Mouse (Mus musculus) limb, embryonic 11.5 days (tissue): ENCODE data around the gene Gm42742. TPM values are rescaled to one million over a fixed set of nuclear protein-coding genes. Genes with fewer than 3 reads are reported as not detected.

ENCODE experiments used
- ATAC-seq: fragments of 200-750 bp; cut with Nextera tagmentation; 2 replicates; pipeline ENCODE4 v1.8.0; 2017; ENCODE audit warnings: low read depth; ENCODE audit not compliant: insufficient number of reproducible peaks, low FRiP score, low TSS enrichment
- DNase-seq: peaks from one replicate; pipeline ENCODE4 v3.0.0-alpha.2; 2015; ENCODE audit warnings: low spot score
- H3K27ac ChIP-seq: fragments of 300-500 bp; sonication (generic); replicated peaks from 2 replicates; pipeline ENCODE4 v1.5.1; 2014; ENCODE audit warnings: low read depth, mild to moderate bottlenecking, low read length
- H3K27me3 ChIP-seq: fragments of 300-500 bp; sonication (generic); 2 replicates; pipeline ENCODE4 v1.6.1; 2014; ENCODE audit warnings: mild to moderate bottlenecking, low read length, mixed read lengths; ENCODE audit not compliant: control insufficient read depth, insufficient read depth
- H3K36me3 ChIP-seq: fragments of 300-500 bp; sonication (generic); 2 replicates; pipeline ENCODE4 v1.6.1; 2014; ENCODE audit warnings: mild to moderate bottlenecking, low read length, moderate library complexity, mixed read lengths; ENCODE audit not compliant: control insufficient read depth, insufficient read depth
- H3K4me1 ChIP-seq: fragments of 300-500 bp; sonication (generic); 2 replicates; pipeline ENCODE4 v1.6.1; 2014; ENCODE audit warnings: low read length, mixed read lengths; ENCODE audit not compliant: control insufficient read depth, insufficient read depth
- H3K4me2 ChIP-seq: fragments of 300-500 bp; sonication (generic); 2 replicates; pipeline ENCODE4 v1.6.1; 2014; ENCODE audit warnings: low read depth, mild to moderate bottlenecking, moderate library complexity; ENCODE audit not compliant: severe bottlenecking
- H3K4me3 ChIP-seq: fragments of 300-500 bp; sonication (generic); 2 replicates; pipeline ENCODE4 v1.5.1; 2014; ENCODE audit warnings: low read depth, low read length
- H3K9ac ChIP-seq: fragments of 300-500 bp; sonication (generic); 2 replicates; pipeline ENCODE4 v1.6.1; 2014; ENCODE audit warnings: mild to moderate bottlenecking, low read length
- H3K9me3 ChIP-seq: fragments of 300-500 bp; sonication (generic); 2 replicates; pipeline ENCODE4 v1.6.1; 2016; ENCODE audit warnings: low read length; ENCODE audit not compliant: control insufficient read depth
- WGBS: fragments of 180-500 bp; shearing (Covaris S2); extraction: QIAGEN DNeasy Blood & Tissue Kit; methylation state at CpG from one replicate; pipeline ENCODE4 v1.1.7; 2014; 5-methylcytosine and 5-hydroxymethylcytosine counted together
- polyA plus RNA-seq: library from polyadenylated mRNA; unstranded; fragments of >200 nt; fragmentation: Nextera tagmentation; extraction: Ambion mirVana; gene quantifications from 2 replicates; pipeline ENCODE4 v1.2.1, GENCODE M21; 2014

The Gm42742 gene
- polyA plus RNA-seq, 1 experiment from 2014 or later: 66.8 TPM

DNA sequence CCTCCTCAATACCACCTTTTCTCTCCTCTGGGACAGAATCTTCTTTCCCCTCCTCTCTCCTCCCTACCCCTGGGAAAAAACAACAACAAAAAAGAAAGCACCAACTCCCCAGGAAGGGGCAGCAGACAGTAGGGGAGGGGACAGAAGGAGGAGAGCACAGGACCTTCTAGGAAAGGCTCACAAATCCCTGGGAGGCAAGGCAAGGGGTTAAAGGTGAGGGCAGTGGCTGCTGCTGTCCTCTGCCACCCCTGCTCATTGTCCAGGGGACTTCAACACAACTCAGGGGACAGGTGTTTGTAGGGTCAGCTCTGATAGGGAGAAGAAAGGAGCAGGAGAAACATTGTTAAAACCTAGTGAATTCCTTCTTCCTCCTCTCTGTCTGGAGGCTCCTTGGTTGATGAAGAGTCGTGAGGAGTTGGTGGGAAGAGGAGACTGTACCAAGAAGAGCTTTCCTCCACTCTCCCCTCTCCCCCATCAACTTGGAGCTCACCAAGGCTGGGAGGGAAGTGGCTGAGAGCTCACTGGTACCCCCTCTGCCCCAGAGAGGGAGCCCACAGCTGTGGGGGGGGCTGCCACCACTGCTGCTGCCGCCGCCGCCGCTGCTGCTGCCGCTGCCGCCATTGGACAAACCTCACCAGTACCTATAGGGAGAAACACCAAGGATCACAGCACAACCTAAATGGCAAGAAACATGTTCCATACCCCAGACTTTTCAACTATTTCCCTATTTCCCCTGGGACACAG lies 1.8 kb upstream of the Gm42742 start:
- no peaks in the 10 kb centered on the region for H3K9me3 ChIP-seq
- peaks cover 49% of the 10 kb centered on the region for H3K4me1 ChIP-seq
- peak overlapping the region; percentile 17; the same call in 1 of the 2 replicates for H3K9ac ChIP-seq
- H3K36me3 ChIP-seq: peaks cover 22% of the 10 kb centered on the region
- DNase-seq (no peak), ATAC-seq (no peak)
- WGBS: 76% methylated on average over 7 of the region's 7 CpGs
- H3K4me3 ChIP-seq: peak overlapping the region; percentile 97
- H3K4me2 ChIP-seq: peak overlapping the region; percentile 83
- H3K27ac ChIP-seq: no peak overlapping the region; the same call in 1 of the 2 replicates
- no peaks in the 10 kb centered on the region for H3K27me3 ChIP-seq

DNA sequence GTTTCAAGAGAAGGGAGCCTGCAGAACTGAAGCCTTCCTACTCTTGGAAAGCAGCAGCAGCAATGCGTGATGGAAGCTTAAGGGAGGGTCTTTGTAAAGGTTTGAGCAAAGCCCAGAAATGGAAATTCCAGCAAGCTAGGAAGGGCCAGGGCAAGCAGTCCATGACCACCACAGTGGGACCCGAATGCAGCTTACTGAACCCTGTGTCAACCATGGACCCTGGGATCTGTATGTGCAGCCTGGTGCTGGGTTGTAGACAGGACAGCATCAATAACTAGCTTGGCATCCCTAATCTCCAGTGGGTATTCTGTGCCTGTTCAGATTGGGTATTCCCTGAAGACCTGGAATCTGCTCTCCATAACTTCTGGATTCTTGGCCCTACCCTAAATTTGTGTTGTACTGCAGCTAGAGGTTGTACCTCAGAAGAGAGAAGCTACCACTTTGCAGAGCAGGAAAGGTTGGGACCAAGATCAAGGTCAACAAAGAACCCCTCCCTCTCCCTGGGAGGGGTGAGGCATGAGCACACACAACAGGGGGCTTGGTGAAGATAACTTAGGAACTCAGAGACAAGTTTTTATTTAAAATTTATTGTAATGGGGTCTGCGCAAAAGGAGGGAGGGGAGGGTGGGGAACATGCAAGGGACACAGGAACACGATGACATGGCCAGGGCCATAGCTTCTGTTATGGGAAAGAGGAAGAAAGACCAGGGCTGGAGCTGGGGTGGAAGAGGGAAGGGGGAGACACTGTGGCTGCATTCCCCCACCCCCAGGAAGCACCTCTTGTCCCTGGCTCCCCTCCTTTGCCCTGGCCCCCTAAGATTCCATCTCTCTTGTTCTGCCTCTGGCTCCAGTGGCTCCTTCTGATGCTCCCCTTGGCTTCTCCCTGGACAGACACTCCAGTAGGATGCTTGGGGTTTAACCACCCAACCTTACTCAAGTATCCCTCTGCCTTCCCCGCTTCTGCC lies 948 bp upstream of the Gm42742 start:
- no peak for ATAC-seq
- no peak for DNase-seq
- 51% methylated on average over 5 of the region's 5 CpGs for WGBS
- Histone ChIP-seq H3K9me3 (no peaks in the 10 kb centered on the region), H3K4me3 (peak overlapping the region; percentile 46), H3K4me2 (peak overlapping the region; percentile 88), H3K9ac (peak overlapping the region; percentile 73), H3K36me3 (peaks cover 22% of the 10 kb centered on the region), H3K27ac (peak overlapping the region; percentile 72), H3K4me1 (peaks cover 47% of the 10 kb centered on the region), H3K27me3 (no peaks in the 10 kb centered on the region)

DNA sequence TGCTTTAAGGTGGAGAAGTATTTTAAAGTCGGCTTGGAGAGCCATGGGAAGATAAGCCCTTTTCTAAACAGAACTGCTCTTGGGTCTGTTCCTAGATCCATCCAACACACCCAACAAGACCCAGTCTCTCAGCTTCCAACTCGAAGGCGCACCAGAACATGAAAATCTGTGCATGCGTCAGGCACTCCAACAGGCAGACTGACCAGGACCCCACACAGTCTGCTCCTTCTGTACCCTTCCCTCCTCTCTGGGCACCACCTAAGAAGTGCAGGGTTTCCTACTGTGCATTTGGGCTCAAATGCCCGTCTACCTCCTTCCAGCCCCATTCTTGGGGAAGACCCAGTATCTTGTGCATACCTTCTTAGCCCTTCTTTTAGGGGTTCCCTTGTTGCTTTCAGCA lies 406 bp downstream of the Gm42742 start:
- no peaks in the 10 kb centered on the region for H3K27me3 ChIP-seq
- peak overlapping the region; percentile 46 for H3K4me3 ChIP-seq
- peak overlapping the region; percentile 88 for H3K4me2 ChIP-seq
- H3K27ac ChIP-seq: peak overlapping the region; percentile 72; the same call in 1 of the 2 replicates
- WGBS: 53% methylated on average over 5 of the region's 5 CpGs
- ATAC-seq (no peak), DNase-seq (no peak)
- H3K36me3 ChIP-seq: peaks cover 23% of the 10 kb centered on the region
- peak overlapping the region; percentile 73 for H3K9ac ChIP-seq
- no peaks in the 10 kb centered on the region for H3K9me3 ChIP-seq
- H3K4me1 ChIP-seq: peaks cover 52% of the 10 kb centered on the region

DNA sequence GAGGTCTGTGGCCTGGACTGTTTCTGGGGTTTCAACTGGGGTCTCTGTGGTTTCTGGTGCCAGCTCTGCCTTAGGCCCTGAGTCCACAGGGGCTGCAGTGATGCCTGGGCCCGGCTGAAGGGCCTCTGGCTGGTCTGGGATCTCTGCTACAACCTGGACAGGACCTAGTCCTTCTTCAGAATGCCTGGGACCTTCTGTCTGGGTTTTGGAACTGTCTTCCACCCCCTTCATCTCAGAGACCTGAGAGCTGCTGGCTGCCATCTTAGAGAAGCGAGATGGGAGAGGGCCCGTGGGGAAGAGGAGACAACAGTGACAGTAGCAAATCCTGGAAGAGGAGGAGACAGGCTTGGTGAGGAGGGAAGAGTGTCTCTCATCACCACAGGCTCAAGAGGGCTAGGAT lies 866 bp downstream of the Gm42742 start:
- H3K27ac ChIP-seq: peak overlapping the region; percentile 25; the same call in 1 of the 2 replicates
- H3K36me3 ChIP-seq: peaks cover 26% of the 10 kb centered on the region
- 59% methylated on average over 3 of the region's 3 CpGs for WGBS
- peak overlapping the region; percentile 34; the same call in 1 of the 2 replicates for H3K9ac ChIP-seq
- ATAC-seq (no peak), DNase-seq (no peak)
- no peaks in the 10 kb centered on the region for H3K27me3 ChIP-seq
- peak overlapping the region; percentile 46; the same call in 1 of the 2 replicates for H3K4me3 ChIP-seq
- H3K9me3 ChIP-seq: no peaks in the 10 kb centered on the region
- H3K4me1 ChIP-seq: peaks cover 56% of the 10 kb centered on the region
- peak overlapping the region; percentile 88 for H3K4me2 ChIP-seq

DNA sequence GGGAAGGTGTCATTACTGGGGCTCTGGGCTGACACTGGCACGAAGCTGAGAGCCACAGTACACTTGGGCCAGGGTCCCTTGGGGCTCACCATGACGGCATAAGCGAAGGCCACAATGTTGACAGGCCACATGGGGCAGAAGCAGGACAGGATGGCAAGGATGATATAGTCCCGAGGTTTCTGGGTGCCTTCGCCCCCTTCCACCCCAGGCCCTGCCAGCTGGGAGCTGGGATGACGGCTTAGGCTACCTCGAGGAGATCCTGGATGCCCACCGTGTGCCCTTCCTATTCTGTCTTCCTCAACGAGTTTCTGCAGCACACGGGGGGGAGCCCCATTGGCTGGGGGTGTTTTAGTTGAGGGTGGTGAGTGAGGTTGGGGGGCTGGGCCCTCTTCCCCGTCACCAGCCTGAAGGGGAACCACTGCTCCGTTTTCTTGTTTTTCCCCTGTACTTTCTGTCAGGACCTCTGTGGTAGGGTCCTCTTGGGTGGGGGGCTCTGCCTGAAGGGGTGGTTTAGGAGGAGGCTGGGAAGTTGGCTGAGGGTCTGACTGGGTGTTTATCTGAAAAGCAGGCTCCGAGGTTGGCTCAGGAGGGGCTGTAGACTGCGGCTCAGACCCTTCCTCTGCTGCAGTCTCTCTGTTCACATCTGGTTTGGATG lies 1.5 kb downstream of the Gm42742 start:
- Histone ChIP-seq H3K4me2 (peak overlapping the region; percentile 88; the same call in 1 of the 2 replicates), H3K36me3 (peaks cover 26% of the 10 kb centered on the region), H3K4me1 (peaks cover 60% of the 10 kb centered on the region), H3K27ac (no peak overlapping the region), H3K9ac (peak overlapping the region; percentile 17; the same call in 1 of the 2 replicates), H3K27me3 (no peaks in the 10 kb centered on the region), H3K9me3 (no peaks in the 10 kb centered on the region), H3K4me3 (no peak overlapping the region)
- DNase-seq (no peak), ATAC-seq (no peak)
- 79% methylated on average over 14 of the region's 14 CpGs for WGBS

DNA sequence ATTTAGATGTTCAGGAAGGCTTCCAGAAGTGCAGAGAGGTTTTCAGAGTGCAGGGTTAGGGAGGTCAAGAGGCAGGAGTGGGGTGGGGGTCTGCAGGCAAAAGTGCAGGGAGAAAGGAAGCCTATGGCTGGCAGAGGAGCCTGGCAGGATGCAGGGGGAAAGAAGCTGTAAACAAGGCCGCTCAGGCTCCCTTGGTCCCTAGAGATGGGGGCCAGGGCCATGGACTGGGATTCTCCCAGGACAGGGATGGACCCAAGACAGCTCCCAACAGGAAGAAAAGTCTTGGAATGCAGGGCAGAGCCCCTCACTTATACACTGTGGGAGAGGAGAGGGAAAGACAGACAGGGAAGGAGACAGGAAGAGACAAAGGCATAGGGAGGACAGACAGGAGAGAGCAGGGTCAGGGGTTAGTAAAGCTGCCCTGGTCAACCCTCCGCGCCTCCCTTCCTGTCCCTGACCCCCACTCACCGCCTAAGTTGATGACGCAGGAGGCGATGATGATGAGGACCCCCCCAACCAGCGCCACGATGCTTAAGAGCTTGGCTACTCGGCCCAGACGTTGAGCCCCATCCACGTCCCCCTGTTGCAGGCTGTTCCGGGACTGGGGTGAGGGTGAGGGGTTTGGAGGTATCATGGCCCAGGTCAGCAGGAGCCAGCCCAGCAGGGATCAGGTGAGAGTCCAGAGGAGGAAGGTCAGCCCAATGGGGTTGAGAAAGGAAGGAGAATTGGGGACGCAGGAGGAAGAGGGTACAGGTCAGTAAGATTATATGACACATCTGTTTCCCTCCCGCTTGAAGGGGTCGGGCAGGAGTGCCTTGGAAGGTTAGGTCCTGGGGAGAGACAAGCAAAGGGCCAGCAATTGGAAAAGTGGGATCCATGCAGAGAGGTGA lies 2.2 kb downstream of the Gm42742 start:
- no peak overlapping the region for H3K27ac ChIP-seq
- no peak for ATAC-seq
- H3K9ac ChIP-seq: no peak overlapping the region
- H3K9me3 ChIP-seq: no peaks in the 10 kb centered on the region
- H3K27me3 ChIP-seq: no peaks in the 10 kb centered on the region
- H3K4me1 ChIP-seq: peaks cover 55% of the 10 kb centered on the region
- WGBS: 77% methylated on average over 15 of the region's 15 CpGs
- H3K4me3 ChIP-seq: no peak overlapping the region
- H3K36me3 ChIP-seq: peaks cover 21% of the 10 kb centered on the region
- no peak for DNase-seq
- H3K4me2 ChIP-seq: no peak overlapping the region; the same call in 1 of the 2 replicates

DNA sequence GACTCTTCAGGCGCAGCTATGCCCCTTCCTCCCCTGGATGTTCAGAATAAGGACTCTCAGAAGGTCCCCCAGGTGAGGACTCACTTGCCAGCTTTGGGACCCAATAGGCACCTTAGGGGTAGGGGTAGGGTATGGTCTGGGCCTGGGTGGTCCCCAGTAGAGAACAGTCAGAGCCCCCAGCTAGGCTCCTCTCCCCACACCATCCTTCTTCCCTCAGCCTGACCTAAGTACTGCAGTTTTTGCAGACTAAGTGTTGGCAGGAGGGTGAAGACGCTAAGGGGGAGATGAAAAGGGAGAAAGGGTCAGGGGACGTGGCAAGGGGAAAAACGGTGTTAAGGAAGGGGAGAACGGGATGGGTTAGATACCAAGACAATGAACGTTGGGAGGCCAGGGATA lies 2.9 kb downstream of the Gm42742 start:
- H3K36me3 ChIP-seq: peaks cover 13% of the 10 kb centered on the region
- H3K9ac ChIP-seq: no peak overlapping the region
- H3K4me3 ChIP-seq: no peak overlapping the region
- no peaks in the 10 kb centered on the region for H3K27me3 ChIP-seq
- no peaks in the 10 kb centered on the region for H3K9me3 ChIP-seq
- H3K27ac ChIP-seq: peak overlapping the region; percentile 24; the same call in 1 of the 2 replicates
- 54% methylated on average over 6 of the region's 6 CpGs for WGBS
- H3K4me2 ChIP-seq: no peak overlapping the region
- no peak for ATAC-seq
- H3K4me1 ChIP-seq: peaks cover 48% of the 10 kb centered on the region
- no peak for DNase-seq
